Mouse (Mus musculus) cortical plate, adult 2 months (tissue): ENCODE measurements around the gene Apopt1.

ENCODE experiments used
- CTCF ChIP-seq: fragments of 200-500 bp; IDR thresholded peaks from 2 replicates; pipeline ENCODE4 v1.5.1; 2011; ENCODE audit warnings: mild to moderate bottlenecking, control low read depth, low read length; ENCODE audit not compliant: insufficient read depth; ENCODE audit errors: extremely low read depth
- POLR2A ChIP-seq: fragments of 200-500 bp; IDR thresholded peaks from 2 replicates; pipeline ENCODE4 v1.6.1; 2011; ENCODE audit warnings: mild to moderate bottlenecking, low read length, control low read depth; ENCODE audit not compliant: insufficient read depth; ENCODE audit errors: extremely low read depth

DNA sequence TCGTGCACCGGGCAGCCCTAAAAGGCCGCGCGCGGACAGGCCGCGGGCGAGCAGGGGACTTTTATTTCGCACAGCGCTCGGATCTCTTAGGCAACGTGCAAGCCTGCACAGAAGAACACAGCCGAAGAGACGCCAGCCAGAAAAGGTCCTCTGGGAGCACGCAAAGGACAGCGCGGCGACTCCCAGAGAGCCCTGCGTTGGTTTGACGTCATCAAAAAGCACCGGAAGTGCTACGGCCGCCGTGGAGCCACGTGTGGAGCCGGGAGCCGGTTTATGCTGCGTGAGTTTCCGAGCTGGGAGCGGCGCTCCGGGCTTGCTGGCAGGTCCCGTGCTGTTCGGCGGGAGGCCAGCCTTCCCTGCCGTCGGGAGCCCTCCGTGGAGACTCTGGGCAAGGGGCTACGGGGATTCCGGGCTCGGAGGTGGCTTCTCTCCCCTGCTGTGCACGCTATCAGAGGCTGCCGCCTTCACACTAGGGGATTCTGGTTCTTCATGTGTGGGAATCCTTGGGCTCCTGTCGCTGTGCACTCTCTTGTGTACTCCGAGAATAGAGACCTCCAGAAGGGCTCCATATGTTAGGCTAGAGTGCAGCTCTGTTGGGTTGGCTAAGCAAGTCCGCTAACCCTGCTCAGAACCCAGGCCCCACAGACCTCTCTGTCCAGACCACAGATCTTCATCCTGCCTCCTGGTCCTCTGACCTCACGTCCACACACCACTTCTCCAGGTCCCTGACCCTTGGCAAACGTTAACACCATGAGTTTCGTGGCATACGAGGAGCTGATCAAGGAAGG is 35.0 kb upstream of the Apopt1 start, which contains the start of gene Trmt61a:
- TF ChIP-seq POLR2A = peak; percentile 78
- TF ChIP-seq CTCF = no peak
